Mouse (Mus musculus): Measurements from ENCODE around the gene Prkrip1. TPM values are rescaled to one million over a fixed set of nuclear protein-coding genes. Genes with fewer than 3 reads are reported as not detected.

Prkrip1 gene
- polyA plus RNA-seq, 1 experiment from 2014 or later: 52.6 TPM

DNA sequence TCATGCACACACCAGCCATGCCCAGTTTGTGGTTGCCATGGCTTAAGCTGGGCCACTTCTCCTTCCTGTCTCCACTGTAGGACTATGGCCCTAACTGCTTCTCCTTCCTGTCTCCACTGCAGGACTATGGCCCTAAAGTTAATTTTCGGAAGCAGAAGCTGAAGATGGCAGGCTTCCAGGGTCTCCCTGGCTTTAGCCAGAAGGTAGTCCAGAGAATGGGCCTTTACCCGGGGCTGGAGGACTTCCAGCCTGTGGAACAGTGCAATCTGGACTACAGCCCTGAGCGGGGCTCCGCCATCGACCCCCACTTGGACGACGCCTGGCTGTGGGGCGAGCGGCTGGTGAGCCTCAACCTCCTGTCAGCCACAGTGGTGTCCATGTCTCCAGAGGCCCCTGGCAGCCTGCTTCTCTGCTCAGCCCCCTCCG, 58.7 kb downstream of the Prkrip1 start:
- Histone ChIP-seq H3K4me2 (no peak overlapping the region), H3K27ac (ENCODE audit: low read depth, low read length) (no peak overlapping the region), H3K9me3 (replicated peaks; ENCODE audit: control insufficient read depth, low read length) (no peaks in the 10 kb centered on the region), H3K4me1 (ENCODE audit: control insufficient read depth, insufficient read depth, low read length) (peaks cover 7% of the 10 kb centered on the region), H3K27me3 (ENCODE audit: control insufficient read depth, insufficient read depth, low read length) (no peaks in the 10 kb centered on the region), H3K4me3 (ENCODE audit: low read depth, low read length) (no peak overlapping the region), H3K9ac (ENCODE audit: low read depth, low read length) (no peak overlapping the region), H3K36me3 (ENCODE audit: control insufficient read depth, insufficient read depth, low read length) (peaks cover 19% of the 10 kb centered on the region)
- WGBS (ENCODE audit: insufficient replicate concordance): 90% methylated on average over 10 of the region's 10 CpGs
- no peak for ATAC-seq (replicated peaks; ENCODE audit: insufficient number of reproducible peaks, low FRiP score, low TSS enrichment)

DNA sequence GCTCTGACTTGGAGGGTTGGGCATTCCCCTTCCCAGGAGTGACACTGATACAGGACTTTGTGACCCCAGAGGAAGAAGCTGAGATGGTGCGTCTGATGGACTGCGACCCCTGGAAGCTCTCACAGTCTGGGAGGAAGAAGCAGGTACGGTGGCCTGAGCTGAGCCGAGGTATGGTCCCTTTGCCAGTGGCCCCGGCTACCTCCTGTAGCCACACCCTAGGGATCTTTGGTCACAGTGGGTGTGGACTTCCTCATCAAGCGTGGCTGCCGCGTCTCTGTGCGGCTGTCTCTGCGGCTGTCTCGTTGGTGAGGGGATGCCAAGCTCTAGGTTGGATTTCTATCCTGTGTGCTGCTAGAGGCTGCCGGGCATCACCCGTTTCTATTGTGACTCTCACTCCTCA, 59.4 kb downstream of the Prkrip1 start:
- Histone ChIP-seq H3K27me3 (ENCODE audit: control insufficient read depth, insufficient read depth, low read length) (no peaks in the 10 kb centered on the region), H3K4me1 (ENCODE audit: control insufficient read depth, insufficient read depth, low read length) (peaks cover 7% of the 10 kb centered on the region), H3K27ac (ENCODE audit: low read depth, low read length) (no peak overlapping the region), H3K9ac (ENCODE audit: low read depth, low read length) (no peak overlapping the region), H3K9me3 (replicated peaks; ENCODE audit: control insufficient read depth, low read length) (no peaks in the 10 kb centered on the region), H3K4me2 (no peak overlapping the region), H3K36me3 (ENCODE audit: control insufficient read depth, insufficient read depth, low read length) (peaks cover 19% of the 10 kb centered on the region), H3K4me3 (ENCODE audit: low read depth, low read length) (no peak overlapping the region)
- ATAC-seq (replicated peaks; ENCODE audit: insufficient number of reproducible peaks, low FRiP score, low TSS enrichment): no peak
- whole genome bisulfite sequencing (ENCODE audit: insufficient replicate concordance): 91% methylated on average over 13 of the region's 13 CpGs

DNA sequence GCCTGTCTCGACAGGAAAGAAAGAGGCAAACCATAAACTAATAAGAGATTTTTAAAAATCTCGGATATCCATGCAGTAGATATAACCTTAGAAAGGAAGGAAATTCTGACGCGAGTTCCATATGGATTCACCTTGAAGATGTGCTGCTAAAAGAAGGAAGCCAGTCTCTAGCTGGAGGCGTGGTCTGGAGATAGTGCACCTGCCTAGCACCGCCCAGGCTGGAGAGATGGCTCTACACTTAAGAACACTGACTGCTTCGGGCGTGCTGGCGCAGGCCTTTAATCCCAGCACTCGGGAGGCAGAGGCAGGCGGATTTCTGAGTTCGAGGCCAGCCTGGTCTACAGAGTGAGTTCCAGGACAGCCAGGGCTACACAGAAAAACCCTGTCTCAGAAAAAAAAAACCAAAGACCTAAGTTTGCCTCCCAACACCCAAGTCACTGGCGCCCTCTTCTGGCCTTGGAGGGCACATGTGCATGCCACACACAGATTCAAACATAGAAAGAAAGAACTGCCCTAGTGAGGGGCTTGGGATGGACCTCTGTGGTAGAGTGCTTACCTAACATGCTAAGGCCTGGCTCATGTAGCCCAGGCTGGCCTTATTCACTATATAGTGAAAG, 61.0 kb downstream of the Prkrip1 start:
- no peaks in the 10 kb centered on the region for H3K27me3 ChIP-seq (ENCODE audit: control insufficient read depth, insufficient read depth, low read length)
- H3K4me3 ChIP-seq (ENCODE audit: low read depth, low read length): no peak overlapping the region
- H3K27ac ChIP-seq (ENCODE audit: low read depth, low read length): no peak overlapping the region
- peaks cover 19% of the 10 kb centered on the region for H3K36me3 ChIP-seq (ENCODE audit: control insufficient read depth, insufficient read depth, low read length)
- no peaks in the 10 kb centered on the region for H3K9me3 ChIP-seq (replicated peaks; ENCODE audit: control insufficient read depth, low read length)
- no peak overlapping the region for H3K4me2 ChIP-seq
- H3K9ac ChIP-seq (ENCODE audit: low read depth, low read length): no peak overlapping the region
- H3K4me1 ChIP-seq (ENCODE audit: control insufficient read depth, insufficient read depth, low read length): peaks cover 7% of the 10 kb centered on the region
- ATAC-seq (replicated peaks; ENCODE audit: insufficient number of reproducible peaks, low FRiP score, low TSS enrichment): no peak
- WGBS (ENCODE audit: insufficient replicate concordance): 67% methylated on average over 13 of the region's 13 CpGs

DNA sequence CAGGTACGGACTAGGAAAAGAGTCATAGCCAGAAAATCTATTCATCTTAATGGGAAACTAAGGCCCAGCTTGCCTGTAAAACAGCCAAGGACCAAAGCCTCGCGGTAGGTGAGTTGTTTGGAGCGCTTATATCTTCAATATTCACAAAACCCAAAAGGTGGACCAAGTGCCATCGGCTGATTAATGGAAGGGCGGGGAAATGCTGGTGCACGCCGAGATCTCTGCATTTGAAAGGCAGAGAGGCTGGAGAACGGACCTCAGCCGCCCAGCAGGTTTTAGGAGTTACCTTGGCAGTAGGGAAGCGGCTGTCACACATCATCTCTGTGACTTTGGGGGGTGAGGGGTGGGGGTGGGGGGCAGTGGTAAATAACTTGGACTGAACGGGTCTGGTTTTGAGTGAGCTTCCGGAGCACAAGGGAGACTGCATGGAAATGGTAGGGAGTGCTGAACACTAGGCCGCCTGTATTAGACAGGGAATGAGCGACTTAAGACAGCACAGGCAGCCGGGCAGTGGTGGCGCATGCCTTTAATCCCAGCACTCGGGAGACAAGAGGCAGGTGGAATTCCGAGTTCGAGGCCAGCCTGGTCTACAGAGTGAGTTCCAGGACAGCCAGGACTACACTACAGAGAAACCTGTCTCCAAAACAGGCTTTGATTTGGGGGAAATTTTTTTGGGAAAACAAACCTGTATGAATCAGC, 62.3 kb downstream of the Prkrip1 start:
- H3K9me3 ChIP-seq (replicated peaks; ENCODE audit: control insufficient read depth, low read length): no peaks in the 10 kb centered on the region
- peaks cover 7% of the 10 kb centered on the region for H3K4me1 ChIP-seq (ENCODE audit: control insufficient read depth, insufficient read depth, low read length)
- H3K36me3 ChIP-seq (ENCODE audit: control insufficient read depth, insufficient read depth, low read length): peaks cover 19% of the 10 kb centered on the region
- ATAC-seq (replicated peaks; ENCODE audit: insufficient number of reproducible peaks, low FRiP score, low TSS enrichment): no peak
- WGBS (ENCODE audit: insufficient replicate concordance): 7% methylated on average over 20 of the region's 20 CpGs
- H3K4me2 ChIP-seq: peak overlapping the region; percentile 80
- peak overlapping the region; percentile 66 for H3K27ac ChIP-seq (ENCODE audit: low read depth, low read length)
- H3K9ac ChIP-seq (ENCODE audit: low read depth, low read length): peak overlapping the region; percentile 84
- no peaks in the 10 kb centered on the region for H3K27me3 ChIP-seq (ENCODE audit: control insufficient read depth, insufficient read depth, low read length)
- H3K4me3 ChIP-seq (ENCODE audit: low read depth, low read length): peak overlapping the region; percentile 86

DNA sequence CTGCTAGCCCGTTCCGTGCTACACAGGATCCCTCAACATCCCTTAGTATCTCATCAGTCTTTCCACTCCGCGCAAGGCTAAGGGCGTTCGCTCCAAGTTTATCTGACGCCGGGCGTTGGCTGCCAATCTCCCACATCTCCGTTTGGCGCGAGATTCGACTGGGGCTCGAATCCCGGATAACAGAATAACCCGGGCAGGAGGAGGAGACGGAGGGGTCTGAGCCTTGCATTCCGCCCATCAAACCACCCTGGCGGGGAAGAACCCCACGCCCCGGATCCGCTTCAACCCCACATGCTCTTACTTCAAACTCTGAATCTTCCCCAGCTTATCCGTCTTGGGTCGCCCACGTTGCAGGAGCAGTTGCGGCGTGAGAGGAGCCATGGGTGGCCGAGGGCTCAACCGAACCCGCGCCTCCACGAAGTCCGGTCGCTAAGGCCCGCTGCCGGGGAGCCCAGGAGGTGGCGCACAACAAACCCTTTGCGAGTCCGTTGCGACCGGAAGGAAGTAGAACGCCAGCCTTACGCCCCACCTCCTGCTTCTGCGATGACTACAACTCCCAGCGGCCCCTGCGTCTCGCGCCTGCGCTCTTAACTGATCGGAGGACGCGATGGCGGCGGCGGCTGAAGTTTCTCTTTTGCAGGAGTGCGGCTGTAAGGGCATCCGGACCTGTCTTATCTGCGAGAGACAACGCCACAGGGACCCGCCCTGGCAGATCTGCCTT, 63.0 kb downstream of the Prkrip1 start, which contains the start of the genes Lrwd1 and Alkbh4:
Lrwd1 (minus strand) TSS at position 504 of the 721 bp plus-strand sequence.
Alkbh4 (plus strand) TSS at position 576 of the 721 bp plus-strand sequence.
- ATAC-seq (replicated peaks; ENCODE audit: insufficient number of reproducible peaks, low FRiP score, low TSS enrichment): peak; percentile 87

More for the DNA sequence above, 63.0 kb downstream of the Prkrip1 start, which contains the start of the genes Lrwd1 and Alkbh4:
- Histone ChIP-seq H3K4me3 (ENCODE audit: low read depth, low read length) (peak within 1 kb of the TSS; percentile 86), H3K36me3 (ENCODE audit: control insufficient read depth, insufficient read depth, low read length) (peaks cover 14% of the 10 kb centered on the region), H3K9ac (ENCODE audit: low read depth, low read length) (peak within 1 kb of the TSS; percentile 84), H3K9me3 (replicated peaks; ENCODE audit: control insufficient read depth, low read length) (no peaks in the 10 kb centered on the region), H3K4me2 (peak within 1 kb of the TSS; percentile 80), H3K4me1 (ENCODE audit: control insufficient read depth, insufficient read depth, low read length) (peaks cover 7% of the 10 kb centered on the region), H3K27ac (ENCODE audit: low read depth, low read length) (peak within 1 kb of the TSS; percentile 66), H3K27me3 (ENCODE audit: control insufficient read depth, insufficient read depth, low read length) (no peaks in the 10 kb centered on the region)
- whole genome bisulfite sequencing (ENCODE audit: insufficient replicate concordance): under 1% methylated on average over 60 of the region's 60 CpGs

Other genes starting within 250 kb of the Prkrip1 start
- gene Ssc4d, start 224.4 kb downstream of the Prkrip1 start, polyA plus RNA-seq (2014; fragmentation: Nextera tagmentation; extraction: Ambion mirVana): 0.93 and 2.3 TPM in 2 replicates
- 0.16 TPM in 1 of 2 replicates, not detected in the other for gene Zp3, start 218.9 kb downstream of the Prkrip1 start, polyA plus RNA-seq (2014; fragmentation: Nextera tagmentation; extraction: Ambion mirVana)
- 24.7 and 27.2 TPM in 2 replicates for gene Dtx2, start 204.2 kb downstream of the Prkrip1 start, polyA plus RNA-seq (2014; fragmentation: Nextera tagmentation; extraction: Ambion mirVana)
- gene Upk3b, start 160.5 kb downstream of the Prkrip1 start, polyA plus RNA-seq (2014; fragmentation: Nextera tagmentation; extraction: Ambion mirVana): 68.7 and 69.3 TPM in 2 replicates
- gene Upk3bl, start 144.5 kb downstream of the Prkrip1 start, polyA plus RNA-seq (2014; fragmentation: Nextera tagmentation; extraction: Ambion mirVana): 0.37 TPM in 1 of 2 replicates, not detected in the other
- 0.39 and 0.96 TPM in 2 replicates for gene Rasa4, start 115.0 kb downstream of the Prkrip1 start, polyA plus RNA-seq (2014; fragmentation: Nextera tagmentation; extraction: Ambion mirVana)
- 164 and 178 TPM in 2 replicates for gene Polr2j, start 82.3 kb downstream of the Prkrip1 start, polyA plus RNA-seq (2014; fragmentation: Nextera tagmentation; extraction: Ambion mirVana)
- gene Lrwd1, start 62.9 kb downstream of the Prkrip1 start, polyA plus RNA-seq (2014; fragmentation: Nextera tagmentation; extraction: Ambion mirVana): 21.7 and 22.6 TPM in 2 replicates
- 15.8 and 16.7 TPM in 2 replicates for gene Alkbh4, start 62.8 kb downstream of the Prkrip1 start, polyA plus RNA-seq (2014; fragmentation: Nextera tagmentation; extraction: Ambion mirVana)
- 2.5 and 2.7 TPM in 2 replicates for gene Orai2, start 28.2 kb downstream of the Prkrip1 start, polyA plus RNA-seq (2014; fragmentation: Nextera tagmentation; extraction: Ambion mirVana)
- 0.72 and 1.2 TPM in 2 replicates for gene Sh2b2, start 47.6 kb upstream of the Prkrip1 start, polyA plus RNA-seq (2014; fragmentation: Nextera tagmentation; extraction: Ambion mirVana)

Measured in heart, embryonic 11.5 days (tissue).